Mouse (Mus musculus) cortical plate, adult 2 months (tissue): Measurements from ENCODE around the gene Abhd17c.

Experiments
- CTCF ChIP-seq: fragments of 200-500 bp; IDR thresholded peaks from 2 replicates; pipeline ENCODE4 v1.5.1; 2011; ENCODE audit warnings: mild to moderate bottlenecking, control low read depth, low read length; ENCODE audit not compliant: insufficient read depth; ENCODE audit errors: extremely low read depth
- POLR2A ChIP-seq: fragments of 200-500 bp; IDR thresholded peaks from 2 replicates; pipeline ENCODE4 v1.6.1; 2011; ENCODE audit warnings: mild to moderate bottlenecking, low read length, control low read depth; ENCODE audit not compliant: insufficient read depth; ENCODE audit errors: extremely low read depth

DNA sequence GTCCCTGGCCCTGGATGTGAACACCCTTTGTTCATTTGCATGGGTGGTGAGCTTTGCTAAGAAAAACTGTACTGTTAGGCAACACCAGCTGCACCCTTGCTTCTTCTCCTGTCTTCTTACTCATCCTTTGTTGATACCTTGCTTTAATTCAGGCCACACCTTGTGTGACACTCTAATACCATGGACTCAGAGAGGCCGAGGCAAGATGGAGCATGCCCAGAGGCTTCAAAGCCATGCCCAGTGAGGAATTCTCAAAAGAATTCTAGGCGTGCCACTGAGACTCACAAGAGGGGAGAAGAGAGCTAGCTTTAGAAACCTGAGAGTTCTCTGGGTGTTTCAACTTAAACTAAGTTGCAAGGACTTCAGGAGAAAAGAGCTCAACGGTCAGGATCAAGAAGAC, 33.0 kb upstream of the Abhd17c start:
- TF ChIP-seq CTCF: no peak
- TF ChIP-seq POLR2A: no peak
